Mouse (Mus musculus): Measurements from ENCODE around the gene Cox7a2l.

- TF ChIP-seq GATA1 (IDR thresholded peaks at IDR 0.05; ENCODE audit: low read length) (no peak), TAL1 (IDR thresholded peaks at IDR 0.05; ENCODE audit: low read length) (no peak)
Measured at GRCm38 (mm10) chr17:83524753-83525152, 7.6 kb upstream of the Cox7a2l start.
